Mouse (Mus musculus): ENCODE results near the gene Frs2. TPM values are rescaled to one million over a fixed set of nuclear protein-coding genes. Genes with fewer than 3 reads are reported as not detected.
A peak's percentile ranks its signal among the peaks of the same experiment; 100 is the strongest.

The Frs2 gene
- polyA plus RNA-seq (2014; fragmentation: Nextera tagmentation; extraction: Ambion mirVana): 34.1 and 37.7 TPM in 2 replicates

- no peaks in the 10 kb centered on the region for H3K36me3 ChIP-seq (ENCODE audit: control insufficient read depth, insufficient read depth, low read length)
- H3K27me3 ChIP-seq (ENCODE audit: control insufficient read depth, insufficient read depth, low read length): peaks cover 4% of the 10 kb centered on the region; the same call in 1 of the 2 replicates
- H3K9ac ChIP-seq (replicated peaks; ENCODE audit: low read depth, low read length): peak within 1 kb of the TSS; percentile 96
- WGBS: under 1% methylated on average over 52 of the region's 57 CpGs
- peak within 1 kb of the TSS; percentile 88 for H3K27ac ChIP-seq (ENCODE audit: low read depth, low read length)
- H3K4me3 ChIP-seq (ENCODE audit: low read depth, low read length): peak within 1 kb of the TSS; percentile 99
- peaks cover 13% of the 10 kb centered on the region for H3K4me1 ChIP-seq (ENCODE audit: control insufficient read depth, insufficient read depth, low read length)
- ATAC-seq (ENCODE audit: low read depth): peak; percentile 98
- H3K9me3 ChIP-seq (ENCODE audit: control insufficient read depth, low read length): no peaks in the 10 kb centered on the region
- H3K4me2 ChIP-seq (ENCODE audit: low read depth, low read length): peak within 1 kb of the TSS; percentile 72
Observed at GRCm38 (mm10) chr10:117148361-117149003, at the start of gene Frs2. Gene Frs2 (minus strand): TSS chr10:117148534.

GRCm38 (mm10) chr10:117196696-117197095, 48.4 kb upstream of the Frs2 start:
- Histone ChIP-seq H3K9ac (replicated peaks; ENCODE audit: low read depth, low read length) (no peak overlapping the region), H3K27ac (ENCODE audit: low read depth, low read length) (no peak overlapping the region), H3K36me3 (ENCODE audit: control insufficient read depth, insufficient read depth, low read length) (no peaks in the 10 kb centered on the region), H3K27me3 (ENCODE audit: control insufficient read depth, insufficient read depth, low read length) (no peaks in the 10 kb centered on the region), H3K4me2 (ENCODE audit: low read depth, low read length) (no peak overlapping the region), H3K4me3 (ENCODE audit: low read depth, low read length) (no peak overlapping the region), H3K9me3 (ENCODE audit: control insufficient read depth, low read length) (no peaks in the 10 kb centered on the region), H3K4me1 (ENCODE audit: control insufficient read depth, insufficient read depth, low read length) (no peaks in the 10 kb centered on the region)
- ATAC-seq (ENCODE audit: low read depth): no peak
- 77% methylated on average over 3 of the region's 3 CpGs for whole genome bisulfite sequencing

GRCm38 (mm10) chr10:117195748-117196147, 47.4 kb upstream of the Frs2 start:
- WGBS: 90% methylated on average over 4 of the region's 4 CpGs
- no peaks in the 10 kb centered on the region for H3K9me3 ChIP-seq (ENCODE audit: control insufficient read depth, low read length)
- no peaks in the 10 kb centered on the region for H3K27me3 ChIP-seq (ENCODE audit: control insufficient read depth, insufficient read depth, low read length)
- no peak overlapping the region for H3K9ac ChIP-seq (replicated peaks; ENCODE audit: low read depth, low read length)
- ATAC-seq (ENCODE audit: low read depth): no peak
- H3K4me2 ChIP-seq (ENCODE audit: low read depth, low read length): no peak overlapping the region
- no peaks in the 10 kb centered on the region for H3K4me1 ChIP-seq (ENCODE audit: control insufficient read depth, insufficient read depth, low read length)
- H3K27ac ChIP-seq (ENCODE audit: low read depth, low read length): no peak overlapping the region
- H3K36me3 ChIP-seq (ENCODE audit: control insufficient read depth, insufficient read depth, low read length): no peaks in the 10 kb centered on the region
- no peak overlapping the region for H3K4me3 ChIP-seq (ENCODE audit: low read depth, low read length)

- no peak for ATAC-seq (ENCODE audit: low read depth)
- no peak overlapping the region for H3K4me3 ChIP-seq (ENCODE audit: low read depth, low read length)
- H3K4me2 ChIP-seq (ENCODE audit: low read depth, low read length): no peak overlapping the region
- no peak overlapping the region for H3K9ac ChIP-seq (replicated peaks; ENCODE audit: low read depth, low read length)
- no peaks in the 10 kb centered on the region for H3K4me1 ChIP-seq (ENCODE audit: control insufficient read depth, insufficient read depth, low read length)
- WGBS: 93% methylated on average over 12 of the region's 12 CpGs
- no peak overlapping the region for H3K27ac ChIP-seq (ENCODE audit: low read depth, low read length)
- no peaks in the 10 kb centered on the region for H3K36me3 ChIP-seq (ENCODE audit: control insufficient read depth, insufficient read depth, low read length)
- no peaks in the 10 kb centered on the region for H3K9me3 ChIP-seq (ENCODE audit: control insufficient read depth, low read length)
- no peaks in the 10 kb centered on the region for H3K27me3 ChIP-seq (ENCODE audit: control insufficient read depth, insufficient read depth, low read length)
Observed at GRCm38 (mm10) chr10:117195005-117195404, 46.7 kb upstream of the Frs2 start.

GRCm38 (mm10) chr10:117193364-117193763, 45.0 kb upstream of the Frs2 start:
- Histone ChIP-seq H3K9me3 (ENCODE audit: control insufficient read depth, low read length) (no peaks in the 10 kb centered on the region), H3K27me3 (ENCODE audit: control insufficient read depth, insufficient read depth, low read length) (no peaks in the 10 kb centered on the region), H3K27ac (ENCODE audit: low read depth, low read length) (no peak overlapping the region), H3K36me3 (ENCODE audit: control insufficient read depth, insufficient read depth, low read length) (no peaks in the 10 kb centered on the region), H3K9ac (replicated peaks; ENCODE audit: low read depth, low read length) (no peak overlapping the region), H3K4me1 (ENCODE audit: control insufficient read depth, insufficient read depth, low read length) (no peaks in the 10 kb centered on the region), H3K4me3 (ENCODE audit: low read depth, low read length) (no peak overlapping the region), H3K4me2 (ENCODE audit: low read depth, low read length) (no peak overlapping the region)
- ATAC-seq (ENCODE audit: low read depth): no peak
- 73% methylated on average over 5 of the region's 5 CpGs for WGBS

- Histone ChIP-seq H3K4me3 (ENCODE audit: low read depth, low read length) (no peak overlapping the region), H3K4me2 (ENCODE audit: low read depth, low read length) (no peak overlapping the region)
Observed at GRCm38 (mm10) chr10:117185399-117186089, 37.2 kb upstream of the Frs2 start.

GRCm38 (mm10) chr10:117181098-117181497, 32.8 kb upstream of the Frs2 start:
- H3K4me3 ChIP-seq (ENCODE audit: low read depth, low read length): no peak overlapping the region
- no peaks in the 10 kb centered on the region for H3K4me1 ChIP-seq (ENCODE audit: control insufficient read depth, insufficient read depth, low read length)
- no peak overlapping the region for H3K27ac ChIP-seq (ENCODE audit: low read depth, low read length)
- 75% methylated on average over 3 of the region's 3 CpGs for WGBS
- H3K9me3 ChIP-seq (ENCODE audit: control insufficient read depth, low read length): no peaks in the 10 kb centered on the region
- H3K36me3 ChIP-seq (ENCODE audit: control insufficient read depth, insufficient read depth, low read length): no peaks in the 10 kb centered on the region
- no peak for ATAC-seq (ENCODE audit: low read depth)
- no peaks in the 10 kb centered on the region for H3K27me3 ChIP-seq (ENCODE audit: control insufficient read depth, insufficient read depth, low read length)
- H3K9ac ChIP-seq (replicated peaks; ENCODE audit: low read depth, low read length): no peak overlapping the region
- no peak overlapping the region for H3K4me2 ChIP-seq (ENCODE audit: low read depth, low read length)

More at GRCm38 (mm10) chr10:117185399-117186089, 37.2 kb upstream of the Frs2 start:
- no peaks in the 10 kb centered on the region for H3K27me3 ChIP-seq (ENCODE audit: control insufficient read depth, insufficient read depth, low read length)
- no peaks in the 10 kb centered on the region for H3K4me1 ChIP-seq (ENCODE audit: control insufficient read depth, insufficient read depth, low read length)
- H3K36me3 ChIP-seq (ENCODE audit: control insufficient read depth, insufficient read depth, low read length): no peaks in the 10 kb centered on the region
- 64% methylated on average over 9 of the region's 9 CpGs for WGBS
- no peaks in the 10 kb centered on the region for H3K9me3 ChIP-seq (ENCODE audit: control insufficient read depth, low read length)
- no peak overlapping the region for H3K9ac ChIP-seq (replicated peaks; ENCODE audit: low read depth, low read length)
- H3K27ac ChIP-seq (ENCODE audit: low read depth, low read length): no peak overlapping the region
- no peak for ATAC-seq (ENCODE audit: low read depth)

- no peak overlapping the region for H3K9ac ChIP-seq (replicated peaks; ENCODE audit: low read depth, low read length)
- WGBS: 70% methylated on average over 12 of the region's 12 CpGs
- no peaks in the 10 kb centered on the region for H3K9me3 ChIP-seq (ENCODE audit: control insufficient read depth, low read length)
- H3K4me2 ChIP-seq (ENCODE audit: low read depth, low read length): no peak overlapping the region
- no peak for ATAC-seq (ENCODE audit: low read depth)
- H3K27me3 ChIP-seq (ENCODE audit: control insufficient read depth, insufficient read depth, low read length): no peaks in the 10 kb centered on the region
- H3K4me3 ChIP-seq (ENCODE audit: low read depth, low read length): no peak overlapping the region
- H3K4me1 ChIP-seq (ENCODE audit: control insufficient read depth, insufficient read depth, low read length): no peaks in the 10 kb centered on the region
- no peaks in the 10 kb centered on the region for H3K36me3 ChIP-seq (ENCODE audit: control insufficient read depth, insufficient read depth, low read length)
- no peak overlapping the region for H3K27ac ChIP-seq (ENCODE audit: low read depth, low read length)
Observed at GRCm38 (mm10) chr10:117174645-117175044, 26.3 kb upstream of the Frs2 start.
